Mouse (Mus musculus) G1E (cell line): ENCODE results near the gene Polr2m.

Experiments used
- CTCF ChIP-seq: IDR thresholded peaks from 2 replicates; pipeline ENCODE4 v1.5.1; 2012; ENCODE audit warnings: low read depth, low read length, inconsistent platforms, mixed read lengths
- GATA1 ChIP-seq: IDR thresholded peaks from 2 replicates; pipeline ENCODE4 v1.6.1; 2012; ENCODE audit warnings: borderline replicate concordance, low read length, inconsistent platforms, mixed read lengths
- GATA2 ChIP-seq: IDR thresholded peaks from 2 replicates; pipeline ENCODE4 v1.6.1; 2012; ENCODE audit warnings: low read depth, low read length, inconsistent platforms, borderline replicate concordance
- POLR2AphosphoS5 ChIP-seq: IDR thresholded peaks from 2 replicates; pipeline ENCODE4 v1.6.1; 2012; ENCODE audit warnings: low read depth, low read length, inconsistent platforms; ENCODE audit not compliant: insufficient replicate concordance
- TAL1 ChIP-seq: conservative IDR thresholded peaks from 2 replicates; pipeline ENCODE4 v1.6.1; 2012; ENCODE audit warnings: low read depth, low read length, inconsistent platforms, mixed read lengths

DNA sequence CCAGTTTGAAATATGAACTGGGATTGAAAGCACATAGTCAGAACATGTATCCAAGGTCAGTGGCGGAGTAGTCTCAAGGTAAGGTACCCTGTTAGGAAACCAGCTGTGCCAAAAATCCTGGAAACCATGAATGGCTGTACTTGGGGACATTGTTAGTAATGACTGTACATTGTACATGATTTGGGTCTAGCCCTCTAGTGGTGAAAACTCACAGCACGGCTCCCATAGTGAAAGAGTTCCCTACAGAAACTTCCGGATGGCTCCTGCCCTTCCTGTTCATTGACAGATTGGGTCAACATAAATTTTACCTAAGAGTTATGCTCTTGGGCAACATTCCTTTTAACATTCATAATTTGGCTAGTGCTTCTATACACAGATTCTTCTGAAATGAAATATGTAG lies 19.6 kb downstream of the Polr2m start:
- peak; percentile 35; the same call in 1 of the 2 replicates for TF ChIP-seq CTCF
- no peak for TF ChIP-seq GATA2
- TF ChIP-seq GATA1 = no peak
- no peak for TF ChIP-seq TAL1
- TF ChIP-seq POLR2AphosphoS5 = no peak
